15 mouse cellular contexts compared by ENCODE assay signal in genomic region chr1:135227339-135227950, GRCm38 (mm10). TPM values are rescaled to one million over a fixed set of nuclear protein-coding genes. Genes with fewer than 3 reads are reported as not detected.
A peak's percentile ranks its signal among the peaks of the same experiment; 100 is the strongest.
DNase-seq lines count a peak whose midpoint lies in the region; ATAC-seq lines count a peak whose summit lies in the region.
"Had no signal": no experiment of that assay in that cellular context is flagged by ENCODE, and none has a peak within 500 bp of the region (broad histone marks: within the 10 kb centered on the region; RNA-seq: fewer than 3 reads in every experiment).

No protein-coding gene starts in this region.

- H3K27ac ChIP-seq in midbrain, embryonic 13.5 days, result no peak overlapping the region
- H3K27ac ChIP-seq: forebrain, embryonic 13.5 days; midbrain, embryonic 10.5 days had no signal

- H3K4me3 ChIP-seq in midbrain, embryonic 13.5 days (replicated peaks), result no peak overlapping the region
- H3K4me3 ChIP-seq: forebrain, embryonic 13.5 days; midbrain, embryonic 10.5 days had no signal

- H3K4me2 ChIP-seq in midbrain, embryonic 13.5 days (replicated peaks), result no peak overlapping the region
- H3K4me2 ChIP-seq: forebrain, embryonic 13.5 days had no signal

- H3K9ac ChIP-seq in midbrain, embryonic 13.5 days (replicated peaks), result no peak overlapping the region
- H3K9ac ChIP-seq: forebrain, embryonic 13.5 days had no signal

- no peaks in the 10 kb centered on the region for H3K9me3 ChIP-seq in midbrain, embryonic 13.5 days
- H3K9me3 ChIP-seq: forebrain, embryonic 13.5 days; midbrain, embryonic 10.5 days had no signal

- no peaks in the 10 kb centered on the region for H3K4me1 ChIP-seq in midbrain, embryonic 13.5 days (replicated peaks)
- H3K4me1 ChIP-seq: forebrain, embryonic 13.5 days; midbrain, embryonic 10.5 days had no signal

- DNase-seq in urinary bladder, adult 18-20 months (ENCODE audit: low spot score in 2 of 2), result peak; percentile 72 to 74
- DNase-seq in urinary bladder, postnatal 10 days (ENCODE audit: low spot score), result no peak
- peak; percentile 24 to 45 for DNase-seq in kidney, postnatal 4 days
- DNase-seq in ovary, postnatal 14 days (ENCODE audit: low spot score), result peak; percentile 49
- DNase-seq in adrenal gland, adult 18-20 months (ENCODE audit: low spot score in 2 of 2), result no peak
- no peak for DNase-seq in gastrocnemius, adult 8-10 months (ENCODE audit: low spot score in 2 of 2)
- DNase-seq: layer of hippocampus, adult 9-11 months; right cerebral cortex, postnatal 14 days; thymus, postnatal 14 days had no signal

- 85% methylated on average over 13 of the region's 13 CpGs for WGBS in midbrain, embryonic 13.5 days

- no peaks in the 10 kb centered on the region for H3K27me3 ChIP-seq in midbrain, embryonic 13.5 days
- H3K27me3 ChIP-seq: forebrain, embryonic 13.5 days had no signal

- H3K36me3 ChIP-seq in midbrain, embryonic 13.5 days, result no peaks in the 10 kb centered on the region
- H3K36me3 ChIP-seq: midbrain, embryonic 10.5 days had no signal

- ATAC-seq in midbrain, embryonic 13.5 days, result no peak
- ATAC-seq: forebrain, embryonic 13.5 days had no signal

RNA-seq across cellular contexts. Expression of gene Elf3, which starts 30.9 kb away (rescaled TPM):
- 0.16 and 0.34 TPM in 2 replicates for polyA plus RNA-seq in midbrain, embryonic 13.5 days (2015; fragmentation: Nextera tagmentation; extraction: Ambion mirVana)
- total RNA-seq in adrenal gland, adult 18-20 months (2021), result under 1 TPM in 1 of 2 experiments, not detected in 1; 0.19 TPM
- 1 to 10 TPM in 1 of 4 experiments, under 1 TPM in 3; 0.20 to 1.2 (median 0.58) TPM for total RNA-seq in gastrocnemius, adult 8-10 months (2022)
- total RNA-seq: hematopoietic stem cell, adult 5-6 weeks had no signal

RNA-seq across cellular contexts. Expression of gene Rnpep, which starts 56.4 kb away (rescaled TPM):
- polyA plus RNA-seq in midbrain, embryonic 13.5 days (2015; fragmentation: Nextera tagmentation; extraction: Ambion mirVana), result 87.7 and 102 TPM in 2 replicates
- total RNA-seq in adrenal gland, adult 18-20 months (2021), result 10 to 100 TPM; 45.2 to 51.1 TPM
- total RNA-seq in gastrocnemius, adult 8-10 months (2022), result 10 to 100 TPM; 12.6 to 15.4 (median 13.5) TPM

RNA-seq across cellular contexts. Expression of gene Gpr37l1, which starts 60.0 kb away (rescaled TPM):
- 0.13 and 0.17 TPM in 2 replicates for polyA plus RNA-seq in midbrain, embryonic 13.5 days (2015; fragmentation: Nextera tagmentation; extraction: Ambion mirVana)
- total RNA-seq in adrenal gland, adult 18-20 months (2021), result 1 to 10 TPM in 1 of 2 experiments, under 1 TPM in 1; 0.86 to 1.6 TPM
- total RNA-seq in gastrocnemius, adult 8-10 months (2022), result under 1 TPM; 0.15 to 0.36 (median 0.27) TPM
- total RNA-seq: CH12.LX; hematopoietic stem cell, adult 5-6 weeks had no signal
- polyA plus RNA-seq: forebrain, embryonic 13.5 days; midbrain, embryonic 10.5 days; neural tube, embryonic 11.5 days had no signal

Comparison
In these comparisons a context has a peak if more than half of its experiments do, and no peak if none do; other contexts are left out.
1. DNase-seq: peak in urinary bladder, adult 18-20 months (2 of 2), kidney, postnatal 4 days (2 of 2) and ovary, postnatal 14 days (single experiment); none in urinary bladder, postnatal 10 days (single experiment), adrenal gland, adult 18-20 months (0 of 2) and gastrocnemius, adult 8-10 months (0 of 2).